Mouse (Mus musculus): ENCODE data around the gene Mecr.
"Not testable (repeated sequence)": the region's sequence is repeated elsewhere in the genome, so short reads cannot be mapped to it uniquely, and the experiment has no call there.

Mecr gene

GRCm38 (mm10) chr4:131843290-131843743 lies at the start of gene Mecr:
TSS of gene Mecr (plus strand) at chr4:131843470.
- DNase-seq, result peak; percentile 96

GRCm38 (mm10) chr4:131796312-131797080 lies 46.8 kb upstream of the Mecr start:
- no peak for DNase-seq

DNA sequence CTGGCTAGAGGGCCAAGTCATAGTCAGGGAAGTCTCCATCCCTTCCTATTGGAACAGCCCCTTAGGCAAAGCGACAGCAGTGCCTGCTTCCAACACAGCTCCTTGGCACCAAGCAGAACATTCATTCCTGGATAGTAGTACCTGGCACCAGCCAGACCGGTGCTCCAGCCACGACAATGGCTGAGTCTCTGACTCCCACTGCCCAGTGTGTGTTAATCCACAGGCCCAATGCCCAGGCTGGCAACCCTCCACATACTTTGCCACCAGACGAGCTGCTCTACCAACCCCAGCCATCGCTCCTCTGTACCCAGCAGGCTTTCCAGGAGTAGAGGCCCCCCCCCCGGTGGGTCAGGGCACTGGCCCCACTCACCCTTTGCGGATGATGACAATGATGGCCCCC lies 45.8 kb upstream of the Mecr start:
- DNase-seq, result no peak

DNA sequence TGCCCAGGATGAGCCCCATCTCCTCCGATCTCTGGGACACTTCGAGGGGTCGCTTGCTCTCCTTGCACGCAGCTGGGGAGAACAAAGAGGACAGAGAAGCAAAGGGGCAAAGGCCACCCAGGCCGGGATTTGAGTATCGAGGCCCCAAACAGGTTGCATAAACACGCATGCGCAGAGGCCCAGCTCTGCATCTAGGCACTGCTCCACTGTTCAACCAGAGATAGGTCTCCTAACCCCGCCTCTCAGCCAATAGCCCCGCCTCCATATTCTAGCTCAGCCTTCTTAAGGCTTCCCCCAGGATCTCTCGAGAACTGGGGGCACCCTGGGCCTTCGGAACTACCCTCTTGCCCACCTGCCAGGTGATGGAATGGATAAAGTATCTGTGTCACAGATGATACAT lies 45.4 kb upstream of the Mecr start:
- no peak for DNase-seq

DNA sequence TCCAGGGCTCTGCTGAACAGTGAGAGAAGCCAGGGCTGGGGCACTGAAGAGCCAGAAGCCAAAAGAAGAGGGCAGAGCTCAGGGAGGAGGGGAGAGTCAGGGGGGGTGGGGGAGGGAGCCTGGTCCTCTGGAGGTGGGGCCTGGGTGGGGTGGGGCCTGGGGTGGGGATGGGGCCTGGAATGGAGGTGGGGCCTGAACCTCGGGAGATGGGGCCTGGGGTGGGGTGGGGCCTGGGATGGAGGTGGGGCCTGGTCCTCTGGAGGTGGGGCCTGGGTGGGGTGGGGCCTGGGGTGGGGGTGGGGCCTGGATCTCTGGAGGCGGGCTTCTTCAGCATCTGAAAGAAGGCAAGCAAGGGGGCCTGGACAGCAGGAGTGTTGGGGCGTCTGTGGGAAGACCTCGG lies 44.3 kb upstream of the Mecr start:
- DNase-seq, result no peak

GRCm38 (mm10) chr4:131803846-131804245 lies 39.4 kb upstream of the Mecr start:
- DNase-seq, result peak; percentile 56

GRCm38 (mm10) chr4:131804732-131805131 lies 38.5 kb upstream of the Mecr start:
- not testable (repeated sequence) for DNase-seq

DNA sequence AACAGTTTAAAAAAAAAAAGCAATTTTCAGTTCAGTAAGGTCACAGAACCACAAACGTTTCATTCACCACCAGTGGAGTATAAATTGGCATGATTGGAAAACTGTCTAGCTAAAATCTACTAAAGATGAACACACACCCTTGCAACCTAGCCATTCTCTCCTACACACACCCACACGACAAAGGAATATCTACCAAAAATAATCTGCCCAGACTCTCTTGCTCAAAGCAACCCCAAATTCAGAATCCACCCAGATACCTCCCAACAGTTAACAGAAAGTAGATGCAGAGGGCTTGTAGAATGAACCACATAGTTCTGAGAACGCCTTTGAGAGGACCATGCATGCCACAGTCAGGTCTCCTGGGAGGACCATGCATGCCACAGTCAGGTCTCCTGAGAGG lies 38.0 kb upstream of the Mecr start:
- no peak for DNase-seq

- DNase-seq, result no peak
These were observed 30.8 kb upstream of the Mecr start for GRCm38 (mm10) chr4:131812458-131812857.

DNA sequence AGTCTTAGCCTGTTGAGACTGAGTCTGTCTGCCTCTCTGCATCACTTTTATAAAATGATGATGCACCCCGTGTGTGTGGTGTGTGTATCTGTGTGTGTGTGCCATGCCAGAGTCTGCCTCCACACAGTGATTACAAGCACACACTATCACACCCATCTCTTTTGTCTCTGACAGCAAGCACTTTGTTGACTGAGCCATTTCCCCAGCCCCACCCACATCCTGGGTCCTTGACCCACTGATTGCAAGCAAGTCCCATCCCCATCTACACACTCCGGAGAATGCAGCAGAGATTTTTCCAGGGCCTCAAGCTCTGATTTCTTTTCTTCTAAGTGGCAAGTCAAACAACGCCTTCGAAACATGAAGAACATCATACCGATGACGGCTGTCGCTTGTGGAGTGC lies 29.5 kb upstream of the Mecr start:
- no peak for DNase-seq

DNA sequence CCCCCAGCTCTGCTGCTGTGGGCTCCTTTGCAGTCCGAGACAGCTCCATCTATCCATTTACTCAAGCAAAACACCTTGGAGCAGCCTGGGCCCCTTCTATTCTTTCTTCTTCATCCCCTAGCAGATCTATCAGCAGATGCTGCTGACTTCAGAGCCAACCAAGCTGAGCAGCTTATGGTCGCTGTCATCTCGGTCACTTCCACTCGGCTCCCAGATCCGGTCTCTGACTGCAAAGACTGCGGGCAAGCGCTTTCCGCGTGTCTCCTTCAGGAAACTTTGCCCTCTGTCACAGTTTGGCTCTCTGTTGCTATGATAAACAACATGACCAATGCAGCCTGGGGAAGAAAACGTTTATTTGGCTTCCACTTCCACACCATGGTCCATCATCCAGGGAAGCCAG lies 28.4 kb upstream of the Mecr start:
- DNase-seq, result peak; percentile 40

GRCm38 (mm10) chr4:131815774-131816173 lies 27.5 kb upstream of the Mecr start:
- DNase-seq, result no peak

- no peak for DNase-seq
These were observed 24.3 kb upstream of the Mecr start for GRCm38 (mm10) chr4:131818926-131819325.

GRCm38 (mm10) chr4:131821161-131821731 lies 22.0 kb upstream of the Mecr start:
- no peak for DNase-seq

GRCm38 (mm10) chr4:131822583-131822982 lies 20.7 kb upstream of the Mecr start:
- no peak for DNase-seq

DNA sequence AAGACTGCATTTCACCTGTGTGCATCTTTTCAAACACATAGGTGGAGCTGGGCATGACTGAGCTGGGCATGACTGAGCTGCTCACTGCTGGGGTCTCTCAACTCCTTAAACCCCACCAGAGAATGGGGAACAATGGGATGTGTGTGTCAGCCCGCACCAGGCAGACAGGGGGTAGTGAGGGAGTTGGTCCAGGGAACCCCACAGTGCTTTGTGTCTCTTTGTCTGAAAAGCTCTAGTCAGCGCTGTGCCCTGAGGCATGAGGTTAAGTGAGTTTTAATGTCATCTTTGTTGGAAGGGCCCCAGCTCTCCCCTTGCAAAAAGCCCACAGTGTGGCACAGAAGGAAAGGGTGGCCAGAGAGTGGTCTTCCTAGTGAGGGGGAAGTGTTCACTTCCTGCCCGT lies 18.3 kb upstream of the Mecr start:
- DNase-seq, result no peak

DNA sequence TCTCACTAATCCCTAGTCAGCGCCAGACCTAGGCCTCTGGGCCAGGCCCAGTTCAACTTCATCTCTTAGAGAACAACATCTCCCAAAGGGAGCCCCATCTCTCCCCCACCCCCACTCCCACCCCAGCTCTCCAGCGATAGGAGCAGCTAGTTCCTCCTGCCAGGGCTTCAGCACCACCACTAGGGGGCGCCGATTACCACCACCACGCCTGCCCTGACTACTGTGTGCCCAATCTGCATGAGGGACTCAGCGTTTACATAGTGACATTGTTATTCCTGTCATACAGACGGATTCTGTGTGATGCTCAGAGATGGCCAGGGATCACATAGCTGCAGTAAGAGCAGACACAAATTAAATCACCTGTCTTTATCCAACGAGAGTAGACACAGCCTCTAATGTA lies 17.4 kb upstream of the Mecr start:
- DNase-seq, result peak; percentile 32

DNA sequence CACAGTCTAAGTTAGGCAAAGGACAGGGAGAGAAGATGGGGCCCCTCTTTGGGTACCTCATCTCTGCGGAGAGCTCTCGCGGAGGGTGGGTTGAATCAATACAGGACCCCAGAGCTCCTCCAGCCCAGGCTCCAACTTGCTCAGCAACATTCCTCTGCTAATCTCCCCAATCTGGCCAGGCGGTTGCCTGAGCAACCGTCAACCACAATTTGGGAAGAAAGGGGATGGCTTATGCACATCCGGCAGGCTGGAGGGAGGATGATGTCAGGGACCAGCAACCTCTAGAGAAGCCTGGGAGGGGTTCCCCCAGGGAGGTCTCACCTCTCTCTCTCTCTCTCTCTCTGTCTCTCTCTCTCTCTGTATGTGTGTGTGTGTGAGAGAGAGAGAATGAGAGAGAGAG lies 16.4 kb upstream of the Mecr start:
- DNase-seq, result peak; percentile 63

DNA sequence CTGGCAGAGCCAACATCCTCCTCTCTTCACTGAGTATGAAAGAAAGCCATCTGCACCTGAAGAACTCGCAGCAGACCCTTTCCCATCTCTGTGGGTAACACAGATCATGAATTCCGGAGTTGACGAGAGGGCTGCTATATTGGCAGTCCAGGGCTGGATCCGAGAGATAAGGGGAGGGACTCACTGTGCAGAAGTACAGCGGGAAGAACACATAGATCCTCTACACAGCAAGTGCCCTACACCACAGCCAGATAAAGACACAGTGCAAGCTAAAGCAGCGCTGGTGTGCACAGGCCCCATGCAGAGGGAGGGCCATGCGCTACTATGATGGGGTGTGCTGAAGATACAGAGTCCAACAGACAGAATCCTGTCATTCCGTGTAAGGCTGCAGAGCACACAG lies 14.1 kb upstream of the Mecr start:
- DNase-seq, result no peak

- no peak for DNase-seq
These were observed 11.7 kb upstream of the Mecr start for GRCm38 (mm10) chr4:131831546-131832045.

DNA sequence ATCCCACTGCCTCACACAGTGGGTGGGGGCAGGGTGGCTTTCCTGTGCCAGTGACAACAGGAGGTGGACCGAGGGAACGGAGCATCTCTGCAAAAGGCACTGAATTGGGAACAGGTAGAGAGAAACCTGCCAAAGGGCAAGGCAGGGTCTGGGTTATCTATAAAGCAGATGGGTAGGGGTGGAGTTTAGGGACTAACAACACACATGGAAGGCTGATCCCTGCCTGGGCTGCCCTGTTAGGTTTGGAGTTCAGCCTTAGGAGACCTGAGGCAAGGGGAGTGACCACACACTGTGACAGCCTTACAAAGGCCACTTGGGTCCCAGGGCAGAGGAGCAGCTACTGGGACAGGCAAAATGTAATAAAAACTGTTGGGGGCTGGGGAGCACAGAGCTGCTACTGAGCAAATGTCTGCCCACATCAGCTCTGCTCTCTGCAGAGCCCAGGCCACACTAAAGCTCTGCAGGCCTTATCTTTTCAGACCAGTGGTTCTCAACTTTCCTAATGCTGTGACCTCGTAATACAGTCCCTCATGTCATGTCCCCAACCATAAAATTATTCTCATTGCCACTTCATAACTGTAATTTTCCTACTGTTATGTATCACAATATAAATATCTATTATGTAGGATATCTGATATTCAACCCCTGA lies 10.4 kb upstream of the Mecr start:
- DNase-seq, result no peak

DNA sequence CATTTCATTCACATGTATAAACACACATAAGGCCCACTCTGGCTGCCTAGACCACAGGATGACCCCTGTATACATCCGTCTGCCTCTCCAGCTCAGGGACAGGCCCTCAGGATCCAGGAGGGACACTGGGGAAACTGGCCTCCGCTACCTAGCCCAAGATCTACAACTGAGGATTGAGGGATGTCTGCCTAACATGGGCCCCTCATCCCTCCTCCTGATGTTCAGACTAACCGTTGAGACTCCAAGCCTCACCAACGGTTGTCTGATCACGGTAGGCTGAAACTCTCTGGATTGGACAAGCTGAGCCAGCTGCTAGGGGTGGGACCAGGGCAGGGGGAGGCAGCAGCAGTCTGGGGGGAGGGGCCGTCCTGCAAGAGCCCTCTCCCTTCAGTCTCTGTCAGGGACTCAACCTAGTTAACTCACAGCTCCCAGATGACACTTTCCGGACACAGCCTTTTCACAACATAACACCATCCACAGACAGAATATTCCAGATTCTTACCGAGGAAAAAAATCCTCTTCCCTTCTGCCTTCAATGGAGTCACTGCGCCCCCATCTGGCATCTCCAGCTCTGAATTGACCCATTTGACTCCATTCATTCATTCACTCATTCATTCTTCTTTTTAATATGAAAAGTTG lies 9.2 kb upstream of the Mecr start:
- peak; percentile 75 for DNase-seq

GRCm38 (mm10) chr4:131836351-131836881 lies 6.9 kb upstream of the Mecr start:
- peak; percentile 59 for DNase-seq

All from kidney, postnatal 14 days (tissue).